Mouse (Mus musculus) CH12.LX (cell line): ENCODE measurements around the gene Chd2. TPM values are rescaled to one million over a fixed set of nuclear protein-coding genes. Genes with fewer than 3 reads are reported as not detected.

Source experiments
- DNase-seq: peaks from one replicate; pipeline ENCODE4 v3.0.0-alpha.2; 2013; ENCODE audit errors: extremely low read depth
- H3K27ac ChIP-seq: 2 replicates; pipeline ENCODE4 v1.5.1; 2012; ENCODE audit warnings: low read depth, mild to moderate bottlenecking, control low read depth, moderate library complexity; ENCODE audit not compliant: insufficient read depth
- H3K27me3 ChIP-seq: replicated peaks from 2 replicates; pipeline ENCODE3; 2012; ENCODE audit warnings: inconsistent platforms
- H3K36me3 ChIP-seq, 2 experiments: replicated peaks in 1 of 2; 2 replicates each; pipeline versions ENCODE3 to v1.6.1; 2012; ENCODE audit warnings: inconsistent platforms in 1 of 2, low read length in 1 of 2, mild to moderate bottlenecking in 1 of 2, mixed read lengths in 1 of 2, moderate library complexity in 1 of 2; ENCODE audit not compliant: control insufficient read depth in 1 of 2, insufficient read depth in 1 of 2
- H3K4me1 ChIP-seq, 2 experiments: 2 replicates each; pipeline ENCODE4 v1.6.1; 2012; ENCODE audit warnings: inconsistent platforms in 1 of 2, moderate library complexity in 1 of 2; ENCODE audit not compliant: insufficient read depth in 2 of 2, control insufficient read depth in 1 of 2
- H3K4me2 ChIP-seq: 2 replicates; pipeline ENCODE4 v1.6.1; 2012; ENCODE audit warnings: low read depth, mild to moderate bottlenecking, control low read depth; ENCODE audit not compliant: poor library complexity, insufficient read depth, severe bottlenecking
- H3K4me3 ChIP-seq, 3 experiments: fragments of 150-350 bp in 1 of 3; sonication (generic) in 1 of 3; replicated peaks in 1 of 3; 2 replicates each; pipeline versions ENCODE3 to v1.5.1; 2011 to 2012; ENCODE audit warnings: low read depth in 2 of 3, low read length in 2 of 3, mild to moderate bottlenecking in 2 of 3, moderate library complexity in 2 of 3, control low read depth in 1 of 3, improper control_type of control experiment in 1 of 3, inconsistent platforms in 1 of 3, mixed read lengths in 1 of 3; ENCODE audit not compliant: poor library complexity in 1 of 3
- H3K79me2 ChIP-seq: replicated peaks from 2 replicates; pipeline ENCODE4 v1.6.1; 2012; ENCODE audit warnings: mild to moderate bottlenecking, moderate library complexity; ENCODE audit not compliant: control insufficient read depth, poor library complexity, insufficient read depth, severe bottlenecking; ENCODE audit errors: extremely low read depth
- H3K9ac ChIP-seq: 2 replicates; pipeline ENCODE4 v1.6.1; 2012; ENCODE audit warnings: low read depth, mild to moderate bottlenecking, control low read depth, moderate library complexity; ENCODE audit not compliant: insufficient read depth
- H3K9me3 ChIP-seq: replicated peaks from 2 replicates; pipeline ENCODE3; 2012; ENCODE audit warnings: low read length, inconsistent platforms, mixed read lengths
- CTCF ChIP-seq, 2 experiments: IDR thresholded peaks in 1 of 2; conservative IDR thresholded peaks in 1 of 2; 2 replicates each; pipeline ENCODE4 v1.5.1; 2011 to 2012; ENCODE audit warnings: low read depth in 2 of 2, low read length in 2 of 2, improper control_type of control experiment in 1 of 2, inconsistent platforms in 1 of 2, mild to moderate bottlenecking in 1 of 2, moderate library complexity in 1 of 2
- E2F4 ChIP-seq: IDR thresholded peaks from 2 replicates; pipeline ENCODE4 v1.6.1; 2011; ENCODE audit warnings: low read depth, low read length, improper control_type of control experiment; ENCODE audit not compliant: insufficient replicate concordance
- ELF1 ChIP-seq: IDR thresholded peaks from 2 replicates; pipeline ENCODE4 v1.6.1; 2014; ENCODE audit warnings: low read depth, mild to moderate bottlenecking, inconsistent platforms, low read length, improper control_type of control experiment
- EP300 ChIP-seq: IDR thresholded peaks from 2 replicates; pipeline ENCODE4 v1.6.1; 2011; ENCODE audit warnings: low read length, improper control_type of control experiment
- ETS1 ChIP-seq: conservative IDR thresholded peaks from 2 replicates; pipeline ENCODE4 v1.6.1; 2012; ENCODE audit warnings: low read depth, mild to moderate bottlenecking, inconsistent platforms, low read length, improper control_type of control experiment, moderate library complexity
- GABPA ChIP-seq: IDR thresholded peaks from 2 replicates; pipeline ENCODE4 v1.6.1; 2012; ENCODE audit warnings: low read depth, low read length, improper control_type of control experiment, inconsistent platforms; ENCODE audit not compliant: insufficient replicate concordance
- JUN ChIP-seq: IDR thresholded peaks from 2 replicates; pipeline ENCODE4 v1.6.1; 2011; ENCODE audit warnings: low read depth, mild to moderate bottlenecking, low read length, improper control_type of control experiment, moderate library complexity; ENCODE audit not compliant: insufficient read depth
- JUND ChIP-seq: conservative IDR thresholded peaks from 2 replicates; pipeline ENCODE4 v1.6.1; 2011; ENCODE audit warnings: low read depth, low read length, improper control_type of control experiment
- KAT2A ChIP-seq: IDR thresholded peaks from 2 replicates; pipeline ENCODE4 v1.6.1; 2012; ENCODE audit warnings: low read length, improper control_type of control experiment, inconsistent platforms; ENCODE audit not compliant: insufficient replicate concordance
- MYC ChIP-seq: IDR thresholded peaks from 2 replicates; pipeline ENCODE4 v1.6.1; 2011; ENCODE audit warnings: low read depth, mild to moderate bottlenecking, improper control_type of control experiment, low read length
- NRF1 ChIP-seq: IDR thresholded peaks from 2 replicates; pipeline ENCODE4 v1.6.1; 2014; ENCODE audit warnings: low read depth, mild to moderate bottlenecking, inconsistent platforms, low read length, improper control_type of control experiment, moderate library complexity
- POLR2A ChIP-seq: IDR thresholded peaks from 2 replicates; pipeline ENCODE4 v1.6.1; 2011; ENCODE audit warnings: low read depth, mild to moderate bottlenecking, improper control_type of control experiment, low read length
- RAD21 ChIP-seq: IDR thresholded peaks from 2 replicates; pipeline ENCODE4 v1.6.1; 2011; ENCODE audit warnings: low read depth, mild to moderate bottlenecking, low read length, improper control_type of control experiment, moderate library complexity
- SMC3 ChIP-seq: IDR thresholded peaks from 2 replicates; pipeline ENCODE4 v1.6.1; 2011; ENCODE audit warnings: low read depth, low read length, improper control_type of control experiment
- UBTF ChIP-seq: IDR thresholded peaks from 2 replicates; pipeline ENCODE4 v1.6.1; 2012; ENCODE audit warnings: low read depth, mild to moderate bottlenecking, inconsistent platforms, low read length, improper control_type of control experiment, moderate library complexity
- USF1 ChIP-seq: IDR thresholded peaks from 2 replicates; pipeline ENCODE4 v1.6.1; 2014; ENCODE audit warnings: low read depth, mild to moderate bottlenecking, inconsistent platforms, low read length, improper control_type of control experiment
- ZKSCAN1 ChIP-seq: IDR thresholded peaks from 2 replicates; pipeline ENCODE4 v1.6.1; 2012; ENCODE audit warnings: low read depth, inconsistent platforms, low read length, improper control_type of control experiment, borderline replicate concordance
- dilution Hi-C: fragments of 300-500 bp; cut with MboI; formaldehyde crosslinking; loops from 2 replicates; pipeline ENCODE4 v1.14.3; 2020; ENCODE audit warnings: low sequenced_read_pairs; ENCODE audit not compliant: extremely low pct_unique_long_range_greater_than_20kb, extremely low pct_ligation_motif_present
- in situ Hi-C: fragments of 300-500 bp; cut with MboI; formaldehyde crosslinking; loops from 3 replicates; pipeline ENCODE4 v1.14.3; 2019; ENCODE audit warnings: low sequenced_read_pairs, low pct_ligation_motif_present, low pct_unique_long_range_greater_than_20kb, mixed read lengths
- polyA plus RNA-seq: library from polyadenylated mRNA; unstranded; fragments of >175 nt; gene quantifications from 2 replicates; pipeline ENCODE4 v1.2.1, GENCODE M21; 2012; ENCODE audit warnings: low read depth; ENCODE audit not compliant: insufficient read length
- total RNA-seq, 2 experiments: library from RNA; depleted of rRNA; stranded (reverse); fragments of 300-350 nt in 1 of 2; fragments of >200 nt in 1 of 2; gene quantifications; 2 replicates each; pipeline ENCODE4 v1.2.3; 2012 to 2014

The Chd2 gene
- total and polyA plus RNA-seq, 3 experiments: 23.2 to 39.3 (median 30.9) TPM

DNA sequence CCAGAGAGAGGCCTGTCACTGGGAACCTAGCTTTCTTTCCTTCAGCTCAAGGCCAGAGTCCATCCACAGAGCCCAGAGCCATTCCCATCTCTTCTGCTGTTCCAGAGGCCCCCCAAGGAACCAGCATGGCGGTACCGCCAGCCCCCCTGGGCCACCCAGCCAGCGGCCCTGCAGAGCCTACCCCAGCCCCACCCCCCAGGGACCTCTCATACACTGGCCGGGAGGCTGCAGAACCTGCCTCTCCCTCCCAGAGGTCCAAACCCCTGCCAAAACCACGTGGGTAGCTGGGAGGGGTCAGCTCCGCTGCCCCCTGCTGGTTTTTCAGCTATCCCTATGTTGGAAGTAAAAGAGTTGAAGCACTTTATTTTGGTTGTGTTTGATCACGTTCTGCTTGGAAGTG is 122.3 kb downstream of the Chd2 start:
- no peak for TF ChIP-seq ELF1
- no peak for TF ChIP-seq ETS1
- TF ChIP-seq ZKSCAN1: no peak
- peak in 1 of 2 experiments; percentile 47; a peak in 2 of 4 replicates for TF ChIP-seq CTCF (conservative IDR thresholded peaks at IDR 0.05 in 1 of 2, IDR thresholded peaks at IDR 0.05 in 1 of 2; ENCODE audit: low read depth in 2 of 2, low read length in 2 of 2)
- TF ChIP-seq GABPA: no peak
- no peak for TF ChIP-seq EP300
- peak; percentile 22; the same call in 1 of the 2 replicates for TF ChIP-seq SMC3
- no peak for TF ChIP-seq RAD21
- TF ChIP-seq JUND: no peak
- TF ChIP-seq KAT2A: no peak
- no peak for TF ChIP-seq JUN
- TF ChIP-seq USF1: peak; percentile 13; the same call in 1 of the 2 replicates
- no peak for DNase-seq
- dilution Hi-C loops (no loop called here), in situ Hi-C loops (no loop called here)
- Histone ChIP-seq H3K9me3 (no peaks in the 10 kb centered on the region), H3K79me2 (no peaks in the 10 kb centered on the region), H3K9ac (no peak overlapping the region), H3K4me1 (peaks cover 3 to 17% of the 10 kb centered on the region in 2 experiments; a peak in 2 of 4 replicates), H3K4me2 (no peak overlapping the region; the same call in 1 of the 2 replicates), H3K27me3 (no peaks in the 10 kb centered on the region), H3K27ac (no peak overlapping the region), H3K4me3 (no peak overlapping the region), H3K36me3 (no peaks in the 10 kb centered on the region)

DNA sequence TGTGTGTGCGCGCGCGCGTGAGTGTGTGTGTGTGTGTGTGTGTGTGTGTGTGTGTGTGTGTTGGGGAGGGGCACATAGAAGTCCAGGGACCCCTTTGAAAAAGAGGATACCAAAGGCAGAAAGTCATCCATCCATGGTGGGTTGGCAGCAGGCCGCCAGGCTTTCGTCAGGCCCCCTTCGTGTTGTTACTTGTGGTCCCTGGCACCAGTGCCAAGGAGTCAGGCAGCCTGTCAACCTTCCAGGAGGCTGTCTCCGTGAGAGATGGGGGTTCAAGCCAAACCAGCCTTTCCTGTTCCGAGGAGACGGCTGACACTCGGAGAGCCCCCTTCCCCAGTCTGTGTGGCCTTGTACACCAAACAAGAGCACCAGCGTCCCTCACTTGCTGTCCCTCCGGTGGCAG is 127.4 kb downstream of the Chd2 start:
- Histone ChIP-seq H3K4me1 (peaks cover 10 to 24% of the 10 kb centered on the region in 2 experiments), H3K27ac (no peak overlapping the region), H3K9me3 (no peaks in the 10 kb centered on the region), H3K4me2 (no peak overlapping the region), H3K27me3 (no peaks in the 10 kb centered on the region), H3K4me3 (no peak overlapping the region), H3K79me2 (no peaks in the 10 kb centered on the region), H3K9ac (no peak overlapping the region), H3K36me3 (no peaks in the 10 kb centered on the region)
- TF ChIP-seq SMC3: no peak
- no peak for TF ChIP-seq POLR2A
- TF ChIP-seq USF1: no peak
- TF ChIP-seq UBTF: no peak
- TF ChIP-seq KAT2A: no peak
- TF ChIP-seq NRF1: no peak
- no peak for TF ChIP-seq MYC
- no peak for TF ChIP-seq CTCF (conservative IDR thresholded peaks at IDR 0.05 in 1 of 2, IDR thresholded peaks at IDR 0.05 in 1 of 2; ENCODE audit: low read depth in 2 of 2, low read length in 2 of 2)
- TF ChIP-seq E2F4: no peak
- dilution Hi-C loops (no loop called here), in situ Hi-C loops (no loop called here)
- no peak for DNase-seq
